Mouse (Mus musculus) stomach, embryonic 14.5 days (tissue): ENCODE measurements around the gene Szt2. TPM values are rescaled to one million over a fixed set of nuclear protein-coding genes. Genes with fewer than 3 reads are reported as not detected.

Experiments used
- polyA plus RNA-seq: library from polyadenylated mRNA; unstranded; fragments of >200 nt; fragmentation: Nextera tagmentation; extraction: Ambion mirVana; gene quantifications from 2 replicates; pipeline ENCODE4 v1.2.1, GENCODE M21; 2014

Gene Szt2
- polyA plus RNA-seq, 1 experiment from 2014 or later, result 14.5 TPM

Other genes with a start within 250 kb of the Szt2 start
- gene Kdm4a, start 229.2 kb downstream of the Szt2 start, polyA plus RNA-seq, result 43.5 and 45.2 TPM in 2 replicates
- gene Ptprf, start 117.9 kb downstream of the Szt2 start, polyA plus RNA-seq, result 79.8 and 84.0 TPM in 2 replicates
- gene Med8, start 64 bp upstream of the Szt2 start, polyA plus RNA-seq, result 87.1 and 99.7 TPM in 2 replicates
- 109 and 110 TPM in 2 replicates for gene Elovl1, start 18.8 kb upstream of the Szt2 start, polyA plus RNA-seq
- gene Cdc20, start 28.1 kb upstream of the Szt2 start, polyA plus RNA-seq, result 219 and 230 TPM in 2 replicates
- 0.36 and 0.52 TPM in 2 replicates for gene Mpl, start 48.2 kb upstream of the Szt2 start, polyA plus RNA-seq
- gene Tie1, start 80.8 kb upstream of the Szt2 start, polyA plus RNA-seq, result 16.4 and 18.5 TPM in 2 replicates
- gene 2610528J11Rik, start 117.7 kb upstream of the Szt2 start, polyA plus RNA-seq, result 17.9 and 18.3 TPM in 2 replicates
- gene Tmem125, start 134.8 kb upstream of the Szt2 start, polyA plus RNA-seq, result 5.0 and 6.5 TPM in 2 replicates
- 0.19 and 0.20 TPM in 2 replicates for gene Cfap57, start 211.5 kb upstream of the Szt2 start, polyA plus RNA-seq
- gene Ebna1bp2, start 211.5 kb upstream of the Szt2 start, polyA plus RNA-seq, result 137 and 147 TPM in 2 replicates
- gene Olfr62, start 249.7 kb upstream of the Szt2 start, polyA plus RNA-seq, result not detected in 2 replicates